Mouse (Mus musculus): ENCODE measurements around the gene Pcdh9.

The Pcdh9 gene

GRCm38 (mm10) chr14:93182606-93183491, 707.6 kb downstream of the Pcdh9 start:
- DNase-seq (ENCODE audit: low read depth, low spot score) = no peak

GRCm38 (mm10) chr14:93169201-93169600, 721.3 kb downstream of the Pcdh9 start:
- DNase-seq (ENCODE audit: low read depth, low spot score) = no peak

GRCm38 (mm10) chr14:93168367-93168766, 722.1 kb downstream of the Pcdh9 start:
- DNase-seq (ENCODE audit: low read depth, low spot score) = no peak

GRCm38 (mm10) chr14:93143414-93143813, 747.1 kb downstream of the Pcdh9 start:
- DNase-seq (ENCODE audit: low read depth, low spot score) = no peak

- DNase-seq (ENCODE audit: low read depth, low spot score) = no peak
Observed at GRCm38 (mm10) chr14:93142076-93142475, 748.4 kb downstream of the Pcdh9 start.

GRCm38 (mm10) chr14:93126993-93127392, 763.5 kb downstream of the Pcdh9 start:
- no peak for DNase-seq (ENCODE audit: low read depth, low spot score)

GRCm38 (mm10) chr14:93102755-93103154, 787.7 kb downstream of the Pcdh9 start:
- no peak for DNase-seq (ENCODE audit: low read depth, low spot score)

- DNase-seq (ENCODE audit: low read depth, low spot score) = no peak
Observed at GRCm38 (mm10) chr14:93095081-93095480, 795.4 kb downstream of the Pcdh9 start.

- no peak for DNase-seq (ENCODE audit: low read depth, low spot score)
Observed at GRCm38 (mm10) chr14:93092806-93093205, 797.7 kb downstream of the Pcdh9 start.

GRCm38 (mm10) chr14:93085646-93086045, 804.8 kb downstream of the Pcdh9 start:
- DNase-seq (ENCODE audit: low read depth, low spot score) = no peak

GRCm38 (mm10) chr14:93083140-93083539, 807.3 kb downstream of the Pcdh9 start:
- no peak for DNase-seq (ENCODE audit: low read depth, low spot score)

- DNase-seq (ENCODE audit: low read depth, low spot score) = no peak
Observed at GRCm38 (mm10) chr14:93080910-93081309, 809.6 kb downstream of the Pcdh9 start.

GRCm38 (mm10) chr14:93075761-93076160, 814.7 kb downstream of the Pcdh9 start:
- no peak for DNase-seq (ENCODE audit: low read depth, low spot score)

GRCm38 (mm10) chr14:93072346-93072745, 818.1 kb downstream of the Pcdh9 start:
- DNase-seq (ENCODE audit: low read depth, low spot score) = no peak

- DNase-seq (ENCODE audit: low read depth, low spot score) = no peak
Observed at GRCm38 (mm10) chr14:93070140-93070539, 820.3 kb downstream of the Pcdh9 start.

- DNase-seq (ENCODE audit: low read depth, low spot score) = no peak
Observed at GRCm38 (mm10) chr14:93067411-93068336, 822.8 kb downstream of the Pcdh9 start.

- no peak for DNase-seq (ENCODE audit: low read depth, low spot score)
Observed at GRCm38 (mm10) chr14:93066732-93067410, 823.6 kb downstream of the Pcdh9 start.

- no peak for DNase-seq (ENCODE audit: low read depth, low spot score)
Observed at GRCm38 (mm10) chr14:93061824-93062620, 828.5 kb downstream of the Pcdh9 start.

GRCm38 (mm10) chr14:93058799-93059198, 831.7 kb downstream of the Pcdh9 start:
- no peak for DNase-seq (ENCODE audit: low read depth, low spot score)

- no peak for DNase-seq (ENCODE audit: low read depth, low spot score)
Observed at GRCm38 (mm10) chr14:93055997-93056396, 834.5 kb downstream of the Pcdh9 start.

- DNase-seq (ENCODE audit: low read depth, low spot score) = no peak
Observed at GRCm38 (mm10) chr14:93040591-93040990, 849.9 kb downstream of the Pcdh9 start.

All from retina, adult 2 months (tissue).